Mouse (Mus musculus): Measurements from ENCODE around the gene Pttg1ip.

DNA sequence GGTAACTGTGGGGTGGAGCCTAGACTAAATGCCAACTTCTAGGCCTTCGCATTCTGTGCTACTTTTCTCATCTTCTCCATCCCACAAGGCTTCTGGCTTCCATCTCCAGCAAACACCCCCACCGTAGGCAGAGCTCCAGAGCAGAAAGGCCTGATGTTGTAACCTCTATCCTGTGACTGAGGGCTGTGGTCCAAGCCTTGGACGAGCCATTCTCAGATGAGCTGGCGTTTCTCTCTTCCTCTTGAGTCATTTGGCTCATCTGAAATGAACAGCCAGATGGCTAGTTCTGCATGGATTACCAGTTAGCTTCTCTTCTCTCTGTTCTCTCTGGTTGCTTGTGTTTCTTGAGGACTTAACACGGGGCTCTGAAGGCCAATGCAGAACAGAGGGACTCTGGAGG lies 36.6 kb upstream of the Pttg1ip start:
- no peak for TF ChIP-seq CHD2 (IDR thresholded peaks at IDR 0.05; ENCODE audit: low read depth, low read length)
- TF ChIP-seq ZNF384 (IDR thresholded peaks at IDR 0.05; ENCODE audit: low read depth, low read length), result no peak
- no peak for TF ChIP-seq ZC3H11A (IDR thresholded peaks at IDR 0.05; ENCODE audit: borderline replicate concordance, low read depth, low read length)
- no peak for TF ChIP-seq MAFK (IDR thresholded peaks at IDR 0.05; ENCODE audit: insufficient read depth, low read depth, low read length)
